Mouse (Mus musculus): ENCODE measurements around the gene Ccnf.

Ccnf gene

GRCm38 (mm10) chr17:24203611-24204534 is 47.4 kb downstream of the Ccnf start:
- DNase-seq (ENCODE audit: low read depth, low spot score), result no peak

- DNase-seq (ENCODE audit: low read depth, low spot score), result no peak
These were observed 48.2 kb downstream of the Ccnf start for GRCm38 (mm10) chr17:24203068-24203467.

GRCm38 (mm10) chr17:24201092-24201491 is 50.2 kb downstream of the Ccnf start:
- no peak for DNase-seq (ENCODE audit: low read depth, low spot score)

- DNase-seq (ENCODE audit: low read depth, low spot score), result no peak
These were observed 51.5 kb downstream of the Ccnf start for GRCm38 (mm10) chr17:24199741-24200140.

- no peak for DNase-seq (ENCODE audit: low read depth, low spot score)
These were observed 52.0 kb downstream of the Ccnf start for GRCm38 (mm10) chr17:24199252-24199651.

GRCm38 (mm10) chr17:24197032-24197824 is 54.1 kb downstream of the Ccnf start:
- no peak for DNase-seq (ENCODE audit: low read depth, low spot score)

GRCm38 (mm10) chr17:24195349-24195748 is 55.9 kb downstream of the Ccnf start:
- DNase-seq (ENCODE audit: low read depth, low spot score), result no peak

GRCm38 (mm10) chr17:24193769-24194168 is 57.5 kb downstream of the Ccnf start:
- DNase-seq (ENCODE audit: low read depth, low spot score), result no peak

- no peak for DNase-seq (ENCODE audit: low read depth, low spot score)
These were observed 58.0 kb downstream of the Ccnf start for GRCm38 (mm10) chr17:24193268-24193667.

- no peak for DNase-seq (ENCODE audit: low read depth, low spot score)
These were observed 58.4 kb downstream of the Ccnf start for GRCm38 (mm10) chr17:24192848-24193247.

GRCm38 (mm10) chr17:24191481-24191880 is 59.8 kb downstream of the Ccnf start:
- no peak for DNase-seq (ENCODE audit: low read depth, low spot score)

GRCm38 (mm10) chr17:24190934-24191333 is 60.4 kb downstream of the Ccnf start:
- DNase-seq (ENCODE audit: low read depth, low spot score), result no peak

GRCm38 (mm10) chr17:24174259-24174658 is 77.0 kb downstream of the Ccnf start:
- DNase-seq (ENCODE audit: low read depth, low spot score), result no peak

GRCm38 (mm10) chr17:24173423-24173822 is 77.9 kb downstream of the Ccnf start:
- peak; percentile 85 for DNase-seq (ENCODE audit: low read depth, low spot score)

Data from CD4-positive, CD25-positive, alpha-beta regulatory T cell, adult 2 months (primary cell).